Mouse (Mus musculus) cerebral cortex, adult 2 months (tissue): ENCODE measurements around the gene Olfr545.

Experiments
- WGBS: fragments of 180-500 bp; shearing (Covaris S2); methylation state at CpG from one replicate; pipeline ENCODE4 v1.1.7; 2018; 5-methylcytosine and 5-hydroxymethylcytosine counted together

Gene Olfr545

GRCm38 (mm10) chr7:102499473-102499872 lies at the start of gene Olfr545:
TSS of gene Olfr545 (minus strand) at chr7:102499573.
- WGBS: 75% methylated on average over 3 of the region's 3 CpGs

DNA sequence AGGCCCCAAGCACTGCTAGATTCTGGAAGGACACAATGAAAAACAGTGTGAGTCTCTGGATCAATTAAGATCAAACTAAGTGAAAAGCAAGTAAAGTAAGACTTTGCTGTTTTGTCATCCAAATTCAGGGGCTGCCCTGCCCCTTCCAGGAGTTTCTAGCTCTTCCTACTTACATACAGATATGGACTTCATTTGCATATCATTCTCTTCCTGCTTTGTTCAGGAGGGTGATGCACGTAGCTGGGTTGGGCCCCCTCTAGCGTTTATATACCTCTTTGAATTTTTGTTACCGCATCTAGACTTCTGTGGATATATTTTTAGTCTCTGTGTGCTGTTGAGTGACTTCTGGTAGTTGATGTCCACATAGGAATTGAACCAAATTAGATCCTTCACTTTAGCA lies 41.9 kb upstream of the Olfr545 start:
- WGBS: 69% methylated on average over 3 of the region's 3 CpGs

GRCm38 (mm10) chr7:102540596-102540995 lies 41.2 kb upstream of the Olfr545 start, which contains the start of gene Olfr548-ps1:
TSS of gene Olfr548-ps1 (plus strand) at chr7:102540896.
- WGBS: 76% methylated on average over 2 of the region's 2 CpGs

GRCm38 (mm10) chr7:102534449-102534848 lies 35.1 kb upstream of the Olfr545 start, which contains the start of gene Olfr547:
TSS of gene Olfr547 (plus strand) at chr7:102534749.
- 86% methylated on average over 1 of the region's 1 CpGs for WGBS

DNA sequence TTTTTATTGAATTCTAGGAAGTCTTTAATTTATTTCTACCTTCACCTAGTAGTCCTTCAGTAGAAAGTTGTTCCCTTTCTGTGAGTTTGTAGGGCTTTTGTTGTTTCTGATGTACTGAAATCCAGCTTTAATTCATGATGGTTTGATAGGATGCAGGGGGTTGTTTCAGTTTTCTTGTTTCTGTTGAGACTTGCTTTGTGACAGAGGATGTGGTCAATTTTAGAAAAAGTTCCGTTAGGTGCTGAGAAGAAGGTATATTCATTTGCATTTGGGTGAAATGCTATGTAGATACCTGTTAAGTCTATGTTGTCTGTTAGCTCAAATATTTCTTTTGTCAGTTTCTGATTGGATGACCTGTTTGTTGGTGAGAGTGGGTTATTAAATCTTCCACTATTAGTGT lies 29.7 kb upstream of the Olfr545 start:
- 86% methylated on average over 1 of the region's 1 CpGs for WGBS

DNA sequence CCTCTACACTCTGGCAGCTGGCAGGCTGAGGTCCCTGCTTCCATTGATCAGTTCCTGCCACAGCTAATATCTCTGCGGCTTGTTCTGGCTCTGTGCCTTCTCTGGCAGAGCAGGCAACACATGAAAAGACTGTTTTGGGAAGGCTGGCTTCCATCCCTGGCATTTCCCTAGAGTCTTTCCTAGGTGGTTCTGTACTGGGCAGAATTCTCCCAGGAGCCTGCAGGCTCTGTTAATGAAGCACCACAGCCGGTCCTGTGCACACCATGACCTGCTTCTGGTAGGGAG lies 17.6 kb upstream of the Olfr545 start:
- WGBS: 24% methylated on average over 2 of the region's 2 CpGs

DNA sequence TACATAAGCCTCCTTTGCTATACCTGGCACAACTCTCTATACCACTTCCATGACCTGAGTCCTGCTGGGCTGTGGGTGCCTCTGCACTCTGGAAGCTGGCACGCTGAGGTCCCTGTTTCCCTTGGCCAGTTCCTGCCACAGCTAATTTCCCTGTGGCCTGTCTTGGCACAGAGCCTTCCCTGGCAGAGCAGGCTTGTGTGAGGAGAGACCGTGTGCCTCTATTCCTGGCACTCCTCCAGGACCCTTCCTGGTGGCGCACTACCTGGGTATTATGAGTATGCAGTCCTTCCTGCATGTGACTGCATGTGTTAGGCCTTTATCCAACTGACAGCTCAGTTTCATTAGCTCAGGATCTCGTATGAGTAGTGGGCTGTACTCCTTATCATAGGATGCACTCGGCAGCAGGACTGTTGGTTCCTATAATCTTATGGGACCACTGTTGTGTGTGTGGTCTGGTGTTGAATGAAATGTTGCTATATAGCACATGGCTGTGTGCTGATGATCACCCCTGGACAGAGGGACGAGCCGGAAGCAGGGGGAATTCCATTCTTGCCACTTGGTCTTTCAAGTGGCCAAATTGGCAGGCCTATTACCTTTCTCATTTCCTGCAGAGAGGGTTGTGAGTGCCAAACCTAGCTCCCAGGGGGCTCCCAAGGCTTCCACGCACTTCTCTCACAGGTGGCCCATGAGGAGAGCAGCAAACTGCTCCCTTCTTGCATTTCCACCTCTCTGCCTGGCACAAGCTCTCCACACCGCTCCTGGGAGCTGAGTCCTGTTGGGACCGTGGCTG lies 17.1 kb upstream of the Olfr545 start:
- WGBS: 52% methylated on average over 10 of the region's 10 CpGs

- WGBS: 74% methylated on average over 4 of the region's 4 CpGs
These were observed 14.8 kb upstream of the Olfr545 start for GRCm38 (mm10) chr7:102514144-102514543.

DNA sequence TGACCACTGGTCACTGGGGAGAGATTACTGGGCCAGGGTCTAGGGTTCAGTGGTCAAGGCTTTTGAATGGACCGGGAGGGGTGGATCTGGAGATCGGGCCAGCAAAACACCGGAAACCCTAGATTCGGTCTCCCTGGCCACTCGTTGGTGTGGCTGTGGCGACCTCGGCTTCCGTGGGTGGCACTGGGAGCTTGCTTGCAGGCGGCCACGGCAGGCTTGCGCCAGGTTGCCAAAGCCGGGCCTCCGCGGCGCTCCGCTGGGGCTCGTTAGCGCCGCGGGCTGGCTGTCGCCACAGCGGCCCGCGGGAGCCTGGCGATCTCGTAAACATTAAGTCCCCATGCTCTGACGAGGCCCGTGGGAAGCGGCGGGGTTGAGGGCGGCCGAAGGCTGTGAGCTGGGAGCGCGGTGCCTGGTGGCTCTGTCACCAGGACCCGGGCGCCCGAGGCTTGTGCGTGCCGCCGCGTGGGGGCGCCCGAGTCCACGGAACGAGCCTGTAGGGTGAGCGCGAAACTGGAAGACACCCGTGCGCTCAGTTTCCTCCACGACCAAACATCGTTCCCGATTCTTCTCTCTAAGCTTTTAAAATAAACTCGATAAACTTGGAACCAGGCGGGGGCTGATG lies 13.6 kb upstream of the Olfr545 start:
- 1% methylated on average over 54 of the region's 54 CpGs for WGBS

- WGBS: 91% methylated on average over 10 of the region's 10 CpGs
These were observed 12.6 kb upstream of the Olfr545 start for GRCm38 (mm10) chr7:102511927-102512326.

- 76% methylated on average over 7 of the region's 7 CpGs for WGBS
These were observed 10.4 kb upstream of the Olfr545 start for GRCm38 (mm10) chr7:102509726-102510125.

- WGBS: 90% methylated on average over 6 of the region's 6 CpGs
These were observed 9.3 kb upstream of the Olfr545 start for GRCm38 (mm10) chr7:102508666-102509065.

- WGBS: 91% methylated on average over 9 of the region's 9 CpGs
These were observed 8.7 kb upstream of the Olfr545 start for GRCm38 (mm10) chr7:102508066-102508465.

DNA sequence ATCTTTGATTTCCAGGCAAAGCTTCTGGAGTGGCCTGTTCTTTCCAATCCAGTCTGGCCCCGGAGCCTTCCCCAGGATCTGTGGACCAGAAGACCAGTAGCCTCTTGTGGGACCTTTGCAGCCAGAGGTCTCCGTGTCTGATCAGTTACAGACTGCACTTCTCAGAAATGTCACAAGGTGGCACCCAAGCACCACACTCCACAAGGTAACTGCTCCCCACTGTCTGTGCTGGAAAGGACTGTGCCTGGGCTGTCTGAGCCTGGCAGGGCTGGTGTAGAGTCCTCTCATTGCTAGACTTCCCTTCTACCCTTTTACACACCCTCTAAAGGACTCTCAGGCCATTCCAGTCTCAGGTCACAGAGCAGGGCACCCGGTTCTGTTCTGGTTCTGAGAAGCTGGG lies 7.5 kb upstream of the Olfr545 start:
- WGBS: 44% methylated on average over 3 of the region's 3 CpGs

- WGBS: 79% methylated on average over 5 of the region's 5 CpGs
These were observed 2.6 kb upstream of the Olfr545 start for GRCm38 (mm10) chr7:102501986-102502385.

GRCm38 (mm10) chr7:102494416-102494815 lies 5.0 kb downstream of the Olfr545 start:
- 64% methylated on average over 7 of the region's 7 CpGs for WGBS

DNA sequence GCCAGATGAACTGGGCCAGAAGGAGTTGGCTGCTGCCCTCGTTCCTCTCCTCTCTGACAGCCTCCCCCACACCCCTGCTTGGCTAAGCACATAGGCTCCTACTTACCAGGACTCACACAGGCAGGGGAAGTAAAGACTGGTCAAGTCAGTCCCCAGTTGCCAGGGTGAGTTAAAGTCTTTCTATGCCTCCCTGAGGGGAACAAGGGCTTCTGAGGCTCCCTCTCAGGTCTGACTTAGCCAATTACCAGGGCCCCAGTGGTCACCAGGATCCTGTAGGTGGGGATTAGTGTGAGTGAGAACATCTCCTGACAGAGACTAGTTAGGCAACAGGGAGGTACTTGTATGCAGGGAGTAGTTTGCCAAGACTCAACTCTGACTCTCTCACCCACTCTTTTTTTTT lies 11.2 kb downstream of the Olfr545 start, which contains the start of gene Olfr544:
Gene Olfr544, minus strand, starts transcription at position 153 of the 400 bp plus-strand sequence.
- WGBS: 43% methylated on average over 1 of the region's 1 CpGs

DNA sequence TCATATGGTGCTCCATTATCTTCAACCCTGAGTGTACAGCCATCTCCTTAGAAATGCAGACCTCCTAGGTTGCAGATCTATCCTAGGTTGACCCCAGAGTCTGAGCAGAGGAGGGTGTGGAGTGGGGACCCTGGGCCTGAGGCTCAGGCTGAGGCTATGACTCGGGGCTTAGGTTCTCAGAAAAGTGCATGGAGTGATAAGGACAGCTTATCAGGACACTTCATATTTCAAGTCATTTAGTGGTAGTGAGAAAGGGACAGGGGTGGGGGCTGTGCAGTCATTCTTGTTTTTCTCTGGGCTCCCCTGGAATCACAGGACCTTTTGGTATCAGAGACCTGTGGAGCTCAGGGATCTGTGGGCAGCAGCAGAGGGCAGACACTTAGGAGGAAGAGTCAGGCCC lies 13.3 kb downstream of the Olfr545 start:
- 93% methylated on average over 1 of the region's 1 CpGs for WGBS

GRCm38 (mm10) chr7:102484766-102485165 lies 14.6 kb downstream of the Olfr545 start:
- 84% methylated on average over 8 of the region's 8 CpGs for WGBS

GRCm38 (mm10) chr7:102483665-102484064 lies 15.7 kb downstream of the Olfr545 start:
- WGBS: 76% methylated on average over 2 of the region's 2 CpGs

GRCm38 (mm10) chr7:102481579-102481978 lies 17.8 kb downstream of the Olfr545 start, which contains the start of gene Olfr543:
TSS of gene Olfr543 (minus strand) at chr7:102481679.
- 96% methylated on average over 4 of the region's 4 CpGs for WGBS

- 89% methylated on average over 4 of the region's 4 CpGs for WGBS
These were observed 18.6 kb downstream of the Olfr545 start for GRCm38 (mm10) chr7:102480821-102481220.
